Mouse (Mus musculus) layer of hippocampus, postnatal 14 days (tissue): ENCODE data around the gene 9330161L09Rik. TPM values are rescaled to one million over a fixed set of nuclear protein-coding genes. Genes with fewer than 3 reads are reported as not detected.
A peak's percentile ranks its signal among the peaks of the same experiment; 100 is the strongest.

Experiments
- DNase-seq, 2 experiments: peaks; one replicate each; pipeline ENCODE4 v3.0.0; 2021 to 2022; ENCODE audit warnings: low spot score in 2 of 2, mixed read lengths in 1 of 2
- total RNA-seq, 2 experiments: library from RNA; stranded (reverse); gene quantifications; 2 replicates each; pipeline ENCODE4 v1.2.3; 2021

Gene 9330161L09Rik
- total RNA-seq, 2 experiments from 2014 or later = 2.0 to 3.4 TPM

DNA sequence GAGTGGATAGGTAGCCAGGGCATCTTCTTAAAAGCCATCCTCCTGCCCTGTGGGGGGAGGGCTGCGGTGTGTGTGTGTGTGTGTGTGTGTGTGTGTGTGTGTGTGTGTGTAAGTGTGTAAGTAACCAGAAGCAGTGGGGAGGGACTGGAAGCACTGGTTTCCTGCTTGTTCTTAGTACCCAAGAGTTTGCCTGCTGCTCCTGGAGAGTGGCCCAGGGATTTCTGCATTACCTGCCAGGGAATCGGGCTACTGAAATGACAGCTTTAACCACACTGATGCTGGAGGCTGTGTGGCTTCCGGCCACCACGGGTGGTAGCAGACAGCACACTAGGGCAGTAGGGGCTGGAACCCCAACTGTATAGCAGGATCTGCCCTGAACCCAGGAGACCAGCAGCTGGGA is 17.6 kb downstream of the 9330161L09Rik start:
- no peak for DNase-seq

GRCm38 (mm10) chr12:103389348-103389727 is 18.3 kb downstream of the 9330161L09Rik start:
- DNase-seq = no peak

DNA sequence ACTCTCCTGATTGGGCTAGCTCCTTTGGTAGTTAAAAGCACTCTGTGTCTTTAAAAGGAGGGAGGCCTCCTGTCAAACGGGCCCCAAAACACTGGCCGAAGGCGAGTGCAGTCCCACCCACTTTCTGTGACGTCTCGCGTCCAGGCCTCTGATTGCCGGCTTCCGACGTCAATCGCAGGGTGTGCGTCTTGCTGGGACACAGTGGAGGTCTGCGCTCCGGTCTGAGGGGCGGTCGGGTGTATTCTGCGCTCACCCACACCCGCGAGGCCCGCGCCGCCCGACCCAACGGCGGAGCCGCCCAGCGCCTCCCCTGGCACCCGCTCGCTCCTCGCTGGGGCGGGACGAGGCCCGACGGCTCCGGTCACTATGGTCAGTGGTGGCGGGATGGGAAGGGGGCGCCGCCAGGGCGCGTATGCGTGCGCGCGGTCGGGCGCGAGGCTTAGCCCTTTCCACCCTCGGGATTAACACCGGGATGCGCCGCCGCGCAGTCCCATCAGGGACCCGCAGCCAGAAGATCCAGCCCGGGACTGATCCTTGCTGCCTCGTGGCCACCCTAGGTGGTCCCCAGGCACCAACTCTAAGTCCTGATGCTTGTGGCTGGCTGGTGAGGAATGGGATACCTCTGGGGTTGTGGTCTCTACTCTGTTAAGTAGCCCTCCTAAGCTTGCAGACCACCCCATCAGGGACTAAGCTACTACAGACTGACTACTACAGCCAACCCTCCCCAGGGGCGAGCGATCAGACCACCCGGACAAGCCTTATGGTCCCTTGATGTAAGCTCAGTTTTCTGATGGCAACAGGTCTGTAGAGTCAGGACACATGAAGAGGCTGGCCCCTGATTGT is 18.9 kb downstream of the 9330161L09Rik start, which contains the start of gene Otub2:
Otub2 (plus strand) TSS at position 178 of the 843 bp plus-strand sequence.
- peak; percentile 96 to 98 for DNase-seq

DNA sequence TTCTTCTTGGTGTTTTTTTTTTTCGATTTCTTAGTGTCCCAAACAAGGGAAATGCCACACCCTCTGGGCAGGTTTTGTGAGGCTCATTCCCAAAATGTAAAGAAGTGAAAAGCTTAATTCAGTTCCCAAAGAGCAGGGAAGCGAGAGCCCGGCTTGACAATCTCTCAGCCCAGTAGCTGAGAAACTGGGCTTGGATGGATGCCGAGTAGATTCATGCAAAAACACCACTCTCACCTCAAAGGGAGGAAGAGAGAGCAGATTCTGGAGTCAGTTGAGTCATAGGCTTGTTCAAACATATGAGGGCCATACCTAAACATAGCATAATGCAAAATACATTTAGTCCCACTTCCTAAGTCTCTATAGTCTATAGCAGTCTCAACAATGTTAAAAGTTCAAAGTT is 27.4 kb downstream of the 9330161L09Rik start:
- DNase-seq = no peak

- peak in 1 of 2 experiments; percentile 42 for DNase-seq
Measured at GRCm38 (mm10) chr12:103376774-103377173, 30.8 kb downstream of the 9330161L09Rik start.

DNA sequence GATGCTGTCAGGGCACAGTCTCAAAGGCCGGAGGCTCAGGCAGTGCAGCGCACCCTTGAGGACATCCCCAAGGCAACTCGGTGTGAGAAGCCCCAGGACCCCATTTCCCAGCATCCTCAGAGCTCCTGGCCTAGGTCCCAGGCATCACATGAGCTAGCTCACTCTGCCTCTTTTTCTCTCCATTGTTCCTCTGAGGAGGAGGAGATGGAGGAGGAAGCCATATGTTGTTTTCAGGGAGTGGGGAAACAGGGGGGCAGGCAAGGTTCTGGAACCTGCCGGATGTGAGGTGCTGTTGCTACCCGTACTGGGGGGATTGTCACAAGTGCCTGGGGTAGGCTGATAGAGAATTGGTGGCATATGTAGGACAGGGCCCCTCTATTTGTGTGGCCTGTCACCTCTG is 31.5 kb downstream of the 9330161L09Rik start:
- peak; percentile 63 to 67 for DNase-seq

GRCm38 (mm10) chr12:103373530-103374236 is 33.9 kb downstream of the 9330161L09Rik start:
- DNase-seq = no peak

- peak in 1 of 2 experiments; percentile 65 for DNase-seq
Measured at GRCm38 (mm10) chr12:103371711-103372110, 35.9 kb downstream of the 9330161L09Rik start.

- DNase-seq = no peak
Measured at GRCm38 (mm10) chr12:103370861-103371260, 36.8 kb downstream of the 9330161L09Rik start.

DNA sequence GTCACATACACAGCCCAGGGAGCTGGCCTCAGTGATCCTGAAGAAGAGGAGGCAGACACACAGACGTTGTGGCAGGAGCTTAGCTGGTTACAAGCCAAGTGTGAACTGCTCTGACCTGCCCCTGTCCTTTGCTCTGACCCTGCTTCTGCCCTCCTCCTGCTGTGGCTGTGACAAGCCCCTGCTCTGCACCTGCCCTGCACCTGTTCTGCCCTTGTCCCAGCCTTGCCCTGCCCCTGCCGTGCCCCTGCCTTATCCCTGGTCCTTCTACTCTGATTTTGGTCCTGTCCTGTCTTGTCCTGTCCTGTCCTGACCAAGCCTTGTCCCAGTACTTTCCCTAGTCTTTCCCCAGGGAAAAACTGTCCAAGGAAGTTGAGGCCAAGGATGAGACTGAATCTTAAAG is 38.8 kb downstream of the 9330161L09Rik start:
- DNase-seq = no peak

DNA sequence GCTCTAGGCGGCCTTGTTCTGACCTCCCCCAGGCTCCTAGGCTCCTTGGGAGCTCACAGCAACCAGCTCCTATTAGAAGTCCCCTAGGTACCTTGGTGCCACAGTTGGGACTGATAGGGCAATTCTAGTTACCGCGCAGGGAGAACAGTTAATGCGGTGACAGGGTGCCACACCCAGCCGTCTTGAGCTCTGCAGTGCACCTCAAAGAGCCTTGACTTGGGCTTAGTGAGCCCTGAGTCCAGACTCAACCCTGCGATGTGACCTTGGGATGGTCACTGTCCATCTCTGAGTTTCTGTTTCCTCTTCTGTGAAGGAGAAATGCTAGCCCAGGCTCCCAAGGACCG is 39.3 kb downstream of the 9330161L09Rik start:
- DNase-seq = no peak

- peak; percentile 79 for DNase-seq
Measured at GRCm38 (mm10) chr12:103367620-103368325, 39.8 kb downstream of the 9330161L09Rik start.

- no peak for DNase-seq
Measured at GRCm38 (mm10) chr12:103367171-103367570, 40.4 kb downstream of the 9330161L09Rik start.

- DNase-seq = no peak
Measured at GRCm38 (mm10) chr12:103362336-103362735, 45.3 kb downstream of the 9330161L09Rik start.

GRCm38 (mm10) chr12:103361539-103362307 is 45.9 kb downstream of the 9330161L09Rik start:
- no peak for DNase-seq

GRCm38 (mm10) chr12:103360812-103361211 is 46.8 kb downstream of the 9330161L09Rik start:
- DNase-seq = no peak

DNA sequence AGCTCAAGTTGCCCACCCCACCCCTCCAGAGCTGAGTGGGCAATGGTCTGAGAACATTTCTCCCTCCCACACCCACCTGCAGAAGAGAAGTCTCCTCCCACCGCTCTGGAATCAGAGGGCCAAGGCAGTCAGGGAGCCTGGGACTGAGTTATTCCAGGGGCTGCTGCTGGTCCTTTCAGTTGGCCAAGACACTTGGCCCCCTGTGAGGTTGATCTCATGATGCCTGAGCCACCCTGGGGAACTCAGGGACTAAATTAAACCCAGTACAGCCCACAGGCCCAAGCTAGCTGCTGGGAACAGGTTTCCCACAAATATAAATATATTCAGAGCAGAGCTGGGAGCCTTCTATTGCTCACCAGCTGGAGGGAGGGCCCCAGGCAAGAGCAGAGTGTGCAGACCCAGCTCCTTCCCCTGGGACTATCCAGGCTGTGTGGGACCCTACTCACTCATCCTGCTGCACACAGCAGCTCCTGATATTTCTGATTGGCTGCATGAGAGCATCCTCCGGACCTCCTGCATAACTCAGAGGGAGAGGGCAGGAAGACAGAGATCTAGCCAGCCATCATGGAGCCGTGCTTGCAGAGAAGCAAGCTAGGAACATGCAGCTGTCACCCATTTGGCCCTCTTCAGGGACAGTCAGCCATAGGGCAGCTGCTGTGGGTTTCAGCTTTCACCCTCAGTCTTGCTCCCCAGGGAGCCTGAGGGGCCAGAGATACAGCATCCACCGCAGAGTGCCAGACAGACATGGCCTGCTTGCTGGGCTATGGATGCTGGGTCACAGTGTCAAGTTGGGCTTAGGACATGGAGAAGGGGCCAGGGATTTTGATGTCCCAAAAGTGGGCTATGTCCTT is 48.4 kb downstream of the 9330161L09Rik start:
- no peak for DNase-seq

- DNase-seq = no peak
Measured at GRCm38 (mm10) chr12:103358216-103358615, 49.4 kb downstream of the 9330161L09Rik start.
